Comparison of ENCODE assay signal across 19 mouse cellular contexts in genomic region chr11:32481525-32481924, GRCm38 (mm10). TPM values are rescaled to one million over a fixed set of nuclear protein-coding genes. Genes with fewer than 3 reads are reported as not detected.
DNase-seq lines count a peak whose midpoint lies in the region; TF ChIP-seq lines count a peak whose summit lies in the region.
"Had no signal": no experiment of that assay in that cellular context is flagged by ENCODE, and none has a peak within 500 bp of the region (broad histone marks: within the 10 kb centered on the region; RNA-seq: fewer than 3 reads in every experiment).

No protein-coding gene starts in this region.

- H3K36me3 ChIP-seq in heart, adult 2 months (ENCODE audit: control insufficient read depth, insufficient read depth, low read length): no peaks in the 10 kb centered on the region
- H3K36me3 ChIP-seq: embryonic facial prominence, embryonic 12.5 days; forebrain, embryonic 15.5 days; heart, embryonic 12.5 days; hindbrain, embryonic 10.5 days; intestine, embryonic 15.5 days had no signal

- no peak for TF ChIP-seq CTCF in heart, adult 2 months (IDR thresholded peaks at IDR 0.05)
- no peak for TF ChIP-seq CTCF in cerebellum, adult 2 months (IDR thresholded peaks at IDR 0.05; ENCODE audit: borderline replicate concordance, insufficient read depth, low read depth, low read length)

- H3K27ac ChIP-seq in heart, adult 2 months: no peak overlapping the region
- no peak overlapping the region for H3K27ac ChIP-seq in cerebellum, adult 2 months (ENCODE audit: insufficient read depth, low read length)
- H3K27ac ChIP-seq: embryonic facial prominence, embryonic 12.5 days; forebrain, embryonic 15.5 days; hindbrain, embryonic 10.5 days; hindbrain, embryonic 14.5 days; intestine, embryonic 15.5 days had no signal

- no peak overlapping the region for H3K4me3 ChIP-seq in heart, adult 2 months
- no peak overlapping the region for H3K4me3 ChIP-seq in cerebellum, adult 2 months (replicated peaks; ENCODE audit: insufficient read depth, low read depth, low read length)
- H3K4me3 ChIP-seq: embryonic facial prominence, embryonic 12.5 days; forebrain, embryonic 15.5 days; heart, embryonic 12.5 days; hindbrain, embryonic 10.5 days; intestine, embryonic 15.5 days had no signal

- no peak for TF ChIP-seq POLR2A in heart, adult 2 months (IDR thresholded peaks at IDR 0.05; ENCODE audit: insufficient read depth, low read depth, low read length)
- TF ChIP-seq POLR2A in cerebellum, adult 2 months (IDR thresholded peaks at IDR 0.05; ENCODE audit: borderline replicate concordance, insufficient read depth, low read length): no peak

- H3K27me3 ChIP-seq in heart, adult 2 months (ENCODE audit: control insufficient read depth, insufficient read depth, low read length): no peaks in the 10 kb centered on the region
- no peaks in the 10 kb centered on the region for H3K27me3 ChIP-seq in cerebellum, adult 2 months (ENCODE audit: control insufficient read depth, insufficient read depth, low read length)
- H3K27me3 ChIP-seq: embryonic facial prominence, embryonic 12.5 days; forebrain, embryonic 15.5 days; heart, embryonic 12.5 days; intestine, embryonic 15.5 days; Patski had no signal

- 72% methylated on average over 2 of the region's 2 CpGs for WGBS in heart, adult 2 months
- WGBS in cerebellum, adult 2 months: 32% methylated on average over 2 of the region's 2 CpGs

- intact Hi-C loops in heart, adult 2 months (cut with DNase I): no loop called here

- no peak for TF ChIP-seq EP300 in heart, adult 2 months (IDR thresholded peaks at IDR 0.05; ENCODE audit: insufficient read depth, low read depth, low read length)

- no peak overlapping the region for H3K9ac ChIP-seq in heart, adult 2 months (ENCODE audit: low read depth, low read length)
- H3K9ac ChIP-seq: embryonic facial prominence, embryonic 12.5 days; forebrain, embryonic 15.5 days; heart, embryonic 12.5 days; hindbrain, embryonic 14.5 days; intestine, embryonic 15.5 days had no signal

- DNase-seq in heart, adult 11 months: peak; percentile 9
- no peak for DNase-seq in heart, adult 2 months
- peak; percentile 41 to 83 for DNase-seq in cerebellum, adult 2 months
- peak; percentile 26 to 57 for DNase-seq in cerebellum, postnatal 14 days
- no peak for DNase-seq in adrenal gland, postnatal 10 days
- no peak for DNase-seq in urinary bladder, postnatal 25 days (ENCODE audit: low spot score)
- no peak for DNase-seq in gastrocnemius, adult 18-20 months (ENCODE audit: low spot score)
- DNase-seq: adrenal gland, postnatal 25 days; gastrocnemius, postnatal 10 days; kidney, adult 18-20 months had no signal

- H3K79me2 ChIP-seq in heart, adult 2 months (replicated peaks; ENCODE audit: control insufficient read depth, insufficient read depth, low read length): no peaks in the 10 kb centered on the region

- no peaks in the 10 kb centered on the region; the same call in none of the 2 replicates for H3K4me1 ChIP-seq in heart, adult 2 months (ENCODE audit: control insufficient read depth, insufficient read depth, low read length)
- peaks cover 11% of the 10 kb centered on the region for H3K4me1 ChIP-seq in cerebellum, adult 2 months (ENCODE audit: control insufficient read depth, insufficient read depth, low read length)
- H3K4me1 ChIP-seq: embryonic facial prominence, embryonic 12.5 days; forebrain, embryonic 15.5 days; hindbrain, embryonic 10.5 days; intestine, embryonic 15.5 days had no signal

RNA-seq across cellular contexts. Expression of gene Ubtd2, which starts 26.4 kb away (rescaled TPM):
- total RNA-seq in heart, adult 2 months (2021): 1 to 10 TPM; 4.2 to 5.1 TPM
- polyA plus RNA-seq in heart, adult 2 months (2012; rRNA removed): 4.5 and 6.8 TPM in 2 replicates
- 26.4 and 31.8 TPM in 2 replicates for polyA plus RNA-seq in cerebellum, adult 2 months (2012; rRNA removed)
- total RNA-seq in adrenal gland, postnatal 10 days (2021): 10 to 100 TPM; 19.0 to 21.0 TPM
- total RNA-seq in gastrocnemius, adult 18-20 months (2021): 1 to 10 TPM; 7.2 to 7.7 TPM

RNA-seq across cellular contexts. Expression of gene Efcab9, which starts 50.4 kb away (rescaled TPM):
- total RNA-seq in heart, adult 2 months (2021): not detected
- polyA plus RNA-seq in heart, adult 2 months (2012; rRNA removed): not detected in 2 replicates
- polyA plus RNA-seq in cerebellum, adult 2 months (2012; rRNA removed): 0.97 and 1.4 TPM in 2 replicates
- total RNA-seq in adrenal gland, postnatal 10 days (2021): 1 to 10 TPM in 1 of 2 experiments, under 1 TPM in 1; 0.93 to 1.2 TPM
- 1 to 10 TPM; 1.8 to 2.6 TPM for total RNA-seq in gastrocnemius, adult 18-20 months (2021)
- total RNA-seq: common myeloid progenitor, adult 5-6 weeks; heart, adult 8-10 months had no signal
- polyA plus RNA-seq: hindbrain, embryonic 10.5 days; hindbrain, embryonic 14.5 days had no signal

RNA-seq across cellular contexts. Expression of gene Stk10, which starts 51.6 kb away (rescaled TPM):
- total RNA-seq in heart, adult 2 months (2021): 10 to 100 TPM in 1 of 2 experiments, 1 to 10 TPM in 1; 9.2 to 10.1 TPM
- 8.4 and 9.8 TPM in 2 replicates for polyA plus RNA-seq in heart, adult 2 months (2012; rRNA removed)
- polyA plus RNA-seq in cerebellum, adult 2 months (2012; rRNA removed): 19.6 and 21.6 TPM in 2 replicates
- 10 to 100 TPM; 11.9 to 15.1 TPM for total RNA-seq in adrenal gland, postnatal 10 days (2021)
- total RNA-seq in gastrocnemius, adult 18-20 months (2021): 1 to 10 TPM; 2.2 to 4.4 TPM

Comparison
In these comparisons a context has a peak if more than half of its experiments do, and no peak if none do; other contexts are left out.
1. DNase-seq: peak in heart, adult 11 months (single experiment), cerebellum, adult 2 months (2 of 2) and cerebellum, postnatal 14 days (2 of 2); none in heart, adult 2 months (0 of 2), adrenal gland, postnatal 10 days (single experiment), urinary bladder, postnatal 25 days (single experiment) and gastrocnemius, adult 18-20 months (single experiment).